Mouse (Mus musculus) brain, adult 2 months (tissue): ENCODE data around the gene Gm45233.
A peak's percentile ranks its signal among the peaks of the same experiment; 100 is the strongest.

Source experiments
- DNase-seq: peaks from one replicate; pipeline ENCODE4 v3.0.0; 2011; ENCODE audit warnings: low read depth, low spot score

Gm45233 gene

DNA sequence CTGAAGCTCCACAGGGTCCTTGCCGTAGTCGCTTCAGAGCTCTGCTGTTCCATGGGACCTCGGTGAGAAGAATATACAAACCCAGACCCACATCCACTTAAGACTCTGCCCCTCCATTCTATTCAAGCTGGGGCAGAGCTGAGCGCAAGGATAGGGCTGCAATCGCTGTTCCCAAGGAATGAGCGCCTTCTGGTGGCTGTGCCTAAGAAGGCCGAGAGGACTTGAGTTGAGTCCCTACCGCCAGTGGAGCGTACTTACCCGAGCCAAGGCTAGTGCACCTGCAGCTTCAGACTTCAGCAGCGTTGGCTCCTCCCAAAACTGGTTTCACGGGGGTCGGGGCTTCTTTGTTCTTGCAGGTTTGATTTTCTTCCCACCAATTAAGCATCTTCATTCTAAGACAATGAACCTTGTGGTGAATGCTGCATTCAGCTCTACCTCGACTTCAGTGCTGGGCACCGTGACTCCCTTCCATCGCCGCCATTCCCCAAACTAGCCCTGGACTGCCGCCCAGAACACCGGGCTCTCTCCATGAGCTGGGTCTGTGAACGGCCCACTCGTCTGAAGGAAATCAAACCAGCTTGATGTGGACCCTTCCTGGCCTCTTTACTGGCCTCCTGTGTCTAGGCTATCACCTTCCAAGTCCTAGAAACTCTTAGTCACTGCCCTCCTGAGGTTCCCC lies 51.6 kb downstream of the Gm45233 start:
- DNase-seq: peak; percentile 94

DNA sequence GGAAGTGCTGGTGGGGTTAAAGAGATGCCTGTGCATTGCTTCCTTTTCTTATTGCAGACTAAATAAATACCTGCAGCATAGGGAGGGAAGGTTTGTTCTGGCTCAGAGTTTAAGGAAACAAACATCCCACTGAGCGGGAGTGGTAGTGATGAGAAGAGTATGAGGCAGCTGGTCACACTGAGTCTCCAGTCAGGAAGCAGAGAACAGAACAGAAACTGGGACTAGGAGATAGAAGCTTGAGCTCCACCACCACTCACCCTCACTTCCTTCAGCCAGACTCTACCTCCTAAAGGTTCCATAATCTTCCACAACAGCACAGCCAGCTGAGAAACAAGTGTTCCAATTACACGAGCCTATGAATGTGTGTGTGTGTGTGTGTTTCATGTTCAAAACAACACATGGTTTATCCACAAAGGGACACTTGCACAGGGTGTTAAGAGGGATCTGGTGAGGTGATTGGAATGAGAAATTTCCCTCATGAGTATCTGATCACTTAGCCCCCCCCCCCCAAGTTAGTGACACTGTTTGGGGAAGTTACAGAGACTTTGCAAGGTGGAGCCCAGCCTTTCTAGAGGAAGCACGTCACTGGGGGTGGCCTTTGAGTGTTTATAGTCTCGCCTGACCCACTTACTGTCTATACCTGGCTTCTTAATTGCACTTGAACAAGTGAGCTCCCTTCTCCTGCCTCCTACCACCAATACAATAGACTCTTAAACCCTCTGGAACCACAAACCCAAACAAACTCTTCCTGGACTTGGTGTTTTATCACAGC lies 68.0 kb downstream of the Gm45233 start:
- no peak for DNase-seq

DNA sequence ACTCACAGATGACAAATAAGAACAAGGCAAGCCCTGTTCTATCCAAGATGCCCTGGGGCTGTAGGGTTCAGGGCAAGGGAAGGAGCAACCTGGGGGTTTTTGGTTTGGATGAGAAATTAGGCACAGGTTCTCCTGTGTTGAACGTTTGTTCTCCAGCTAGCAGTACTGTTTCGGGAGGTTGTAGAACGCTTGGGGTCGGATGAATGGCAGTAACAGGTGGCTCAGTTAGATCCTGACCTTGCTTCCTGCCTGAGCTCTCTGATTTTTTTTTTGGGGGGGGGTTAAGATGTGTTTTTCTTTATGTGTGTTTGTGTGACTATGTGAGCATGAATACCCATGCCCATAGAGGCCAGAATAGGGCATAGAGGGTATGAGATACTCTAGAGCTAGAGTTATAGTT lies 68.6 kb downstream of the Gm45233 start:
- no peak for DNase-seq
